Mouse (Mus musculus): ENCODE measurements at regions not wholly inside any gene's neighbourhood (a gene's known extent, or its start where the extent isn't known, plus 50 kb on each side); places are given as distances from the start of the nearest gene placed in this dataset.

DNA sequence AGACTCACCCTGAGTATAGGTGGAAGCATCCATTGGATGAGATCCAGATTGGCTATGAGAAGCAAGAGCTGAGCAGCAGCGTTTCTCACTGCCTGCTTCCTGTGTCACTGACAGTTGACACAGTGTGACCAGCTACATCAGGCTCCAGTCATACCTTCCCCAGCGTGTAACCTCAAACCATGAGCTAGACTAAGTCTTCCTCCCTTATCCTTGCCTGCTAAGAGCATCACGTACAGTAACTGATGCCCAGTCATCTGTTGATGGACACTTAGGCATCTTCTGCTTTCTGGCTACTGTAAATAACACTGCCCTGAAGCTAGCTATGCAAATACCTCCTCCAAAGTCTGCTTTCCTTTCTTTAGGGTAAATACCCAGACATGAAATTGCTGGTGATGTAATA lies 181.4 kb upstream of the Eci2 start:
- DNase-seq: no peak
- H3K4me3 ChIP-seq (replicated peaks; ENCODE audit: extremely low read depth, low read depth, low read length): no peak overlapping the region
- WGBS: 62% methylated on average over 3 of the region's 3 CpGs
- TF ChIP-seq CTCF (IDR thresholded peaks at IDR 0.05; ENCODE audit: insufficient read depth, low read length): no peak
- H3K4me1 ChIP-seq (ENCODE audit: control insufficient read depth, insufficient read depth, low read length): no peaks in the 10 kb centered on the region

GRCm38 (mm10) chr13:35209551-35209950 lies 182.7 kb upstream of the Eci2 start:
- 46% methylated on average over 4 of the region's 4 CpGs for WGBS
- no peak for DNase-seq
- TF ChIP-seq CTCF (IDR thresholded peaks at IDR 0.05; ENCODE audit: insufficient read depth, low read length): no peak
- no peak for TF ChIP-seq POLR2A (IDR thresholded peaks at IDR 0.05; ENCODE audit: borderline replicate concordance, extremely low read depth, low read depth, low read length)

GRCm38 (mm10) chr13:35211834-35212233 lies 184.9 kb upstream of the Eci2 start:
- TF ChIP-seq POLR2A (IDR thresholded peaks at IDR 0.05; ENCODE audit: borderline replicate concordance, extremely low read depth, low read depth, low read length) (no peak), CTCF (IDR thresholded peaks at IDR 0.05; ENCODE audit: insufficient read depth, low read length) (no peak)
- 91% methylated on average over 9 of the region's 9 CpGs for WGBS
- no peak for DNase-seq

More at GRCm38 (mm10) chr13:35209551-35209950, 182.7 kb upstream of the Eci2 start:
- H3K4me3 ChIP-seq (replicated peaks; ENCODE audit: extremely low read depth, low read depth, low read length): no peak overlapping the region
- no peaks in the 10 kb centered on the region for H3K4me1 ChIP-seq (ENCODE audit: control insufficient read depth, insufficient read depth, low read length)

DNA sequence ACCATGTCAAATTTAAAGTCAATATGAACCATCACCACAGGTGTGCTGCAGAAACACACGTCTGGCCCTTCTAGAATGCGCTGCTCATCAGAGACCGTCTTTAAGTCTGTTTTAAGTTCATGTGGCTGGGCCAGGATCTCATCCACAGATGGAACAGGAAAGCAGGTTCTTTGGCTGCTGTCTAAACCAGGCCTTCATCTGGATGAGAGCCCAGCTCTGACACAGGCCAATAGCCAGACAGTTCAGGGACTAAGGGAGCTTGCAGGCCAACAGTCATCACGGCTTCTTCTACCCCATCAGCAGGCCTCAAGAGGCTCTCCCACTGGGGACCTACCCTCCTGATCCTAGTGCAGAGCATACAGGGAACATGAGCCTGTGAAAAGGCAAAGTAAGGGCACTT lies 185.4 kb upstream of the Eci2 start:
- no peak for TF ChIP-seq POLR2A (IDR thresholded peaks at IDR 0.05; ENCODE audit: borderline replicate concordance, extremely low read depth, low read depth, low read length)
- TF ChIP-seq CTCF (IDR thresholded peaks at IDR 0.05; ENCODE audit: insufficient read depth, low read length): no peak
- DNase-seq: no peak
- Histone ChIP-seq H3K4me1 (ENCODE audit: control insufficient read depth, insufficient read depth, low read length) (no peaks in the 10 kb centered on the region), H3K4me3 (replicated peaks; ENCODE audit: extremely low read depth, low read depth, low read length) (no peak overlapping the region)
- WGBS: 81% methylated on average over 4 of the region's 4 CpGs

More at GRCm38 (mm10) chr13:35211834-35212233, 184.9 kb upstream of the Eci2 start:
- Histone ChIP-seq H3K4me1 (ENCODE audit: control insufficient read depth, insufficient read depth, low read length) (no peaks in the 10 kb centered on the region), H3K4me3 (replicated peaks; ENCODE audit: extremely low read depth, low read depth, low read length) (no peak overlapping the region)

GRCm38 (mm10) chr13:35214219-35214618 lies 187.3 kb upstream of the Eci2 start:
- 67% methylated on average over 4 of the region's 4 CpGs for WGBS

DNA sequence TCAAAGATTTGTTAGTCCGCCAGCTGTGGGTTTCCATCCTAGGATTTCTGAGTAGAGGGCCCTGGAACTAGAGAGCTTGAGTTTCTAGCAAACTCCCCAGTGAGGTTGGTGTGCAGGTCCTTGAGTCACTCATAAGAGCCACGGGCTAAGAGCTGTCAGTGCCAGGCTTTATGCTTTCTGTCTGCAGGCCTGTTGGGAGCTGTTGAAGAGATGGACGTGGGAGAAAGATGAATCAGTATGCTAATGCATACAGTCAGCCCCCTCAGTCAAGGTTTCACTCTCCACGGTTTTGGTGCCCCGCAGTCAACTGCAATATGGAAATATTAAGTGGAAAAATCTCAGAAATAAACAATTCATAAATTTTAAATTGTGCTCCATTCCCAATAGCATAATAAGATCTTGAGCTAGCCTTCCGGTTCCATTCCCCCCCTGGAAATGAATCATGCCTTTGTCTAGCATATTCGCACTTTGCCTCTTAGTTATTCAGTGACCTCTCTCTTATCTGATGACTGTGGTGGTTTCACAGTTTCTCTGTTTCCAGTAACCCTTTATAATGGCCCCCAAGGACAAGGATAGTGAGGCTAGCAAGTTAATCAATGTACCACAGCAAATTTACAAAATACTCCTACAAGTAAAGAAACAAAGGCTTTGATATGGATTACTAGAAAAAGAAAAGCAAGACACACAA lies 199.4 kb upstream of the Eci2 start:
- DNase-seq: no peak
- no peaks in the 10 kb centered on the region for H3K4me1 ChIP-seq (ENCODE audit: control insufficient read depth, insufficient read depth, low read length)
- 74% methylated on average over 7 of the region's 7 CpGs for WGBS
- TF ChIP-seq POLR2A (IDR thresholded peaks at IDR 0.05; ENCODE audit: borderline replicate concordance, extremely low read depth, low read depth, low read length) (no peak), CTCF (IDR thresholded peaks at IDR 0.05; ENCODE audit: insufficient read depth, low read length) (no peak)
- no peak overlapping the region for H3K4me3 ChIP-seq (replicated peaks; ENCODE audit: extremely low read depth, low read depth, low read length)

More at GRCm38 (mm10) chr13:35214219-35214618, 187.3 kb upstream of the Eci2 start:
- TF ChIP-seq CTCF (IDR thresholded peaks at IDR 0.05; ENCODE audit: insufficient read depth, low read length) (no peak), POLR2A (IDR thresholded peaks at IDR 0.05; ENCODE audit: borderline replicate concordance, extremely low read depth, low read depth, low read length) (no peak)
- no peak for DNase-seq
- Histone ChIP-seq H3K4me3 (replicated peaks; ENCODE audit: extremely low read depth, low read depth, low read length) (no peak overlapping the region), H3K4me1 (ENCODE audit: control insufficient read depth, insufficient read depth, low read length) (no peaks in the 10 kb centered on the region)

DNA sequence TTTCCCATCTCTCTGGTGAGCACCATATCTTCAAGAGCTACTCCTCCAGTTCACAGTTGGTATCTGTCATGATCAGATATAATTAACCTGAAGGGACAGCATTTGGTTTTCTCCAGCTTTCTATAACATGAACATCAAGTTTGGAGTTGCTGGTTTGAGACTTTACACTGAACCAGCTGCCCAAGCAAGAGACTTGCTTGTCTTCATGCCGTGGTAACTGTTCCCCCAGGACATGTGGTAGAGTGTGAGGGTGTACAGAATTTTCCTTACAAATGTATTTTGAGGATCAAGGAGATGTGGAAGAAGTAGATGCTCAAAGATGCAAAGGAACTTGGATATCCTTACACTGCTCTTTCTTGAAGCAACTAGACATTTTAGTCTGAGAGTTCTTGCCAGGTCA lies 200.0 kb upstream of the Eci2 start:
- 78% methylated on average over 1 of the region's 1 CpGs for WGBS
- no peak for DNase-seq
- Histone ChIP-seq H3K4me3 (replicated peaks; ENCODE audit: extremely low read depth, low read depth, low read length) (no peak overlapping the region), H3K4me1 (ENCODE audit: control insufficient read depth, insufficient read depth, low read length) (no peaks in the 10 kb centered on the region)
- TF ChIP-seq CTCF (IDR thresholded peaks at IDR 0.05; ENCODE audit: insufficient read depth, low read length): no peak
- no peak for TF ChIP-seq POLR2A (IDR thresholded peaks at IDR 0.05; ENCODE audit: borderline replicate concordance, extremely low read depth, low read depth, low read length)

- no peak overlapping the region for H3K4me3 ChIP-seq (replicated peaks; ENCODE audit: extremely low read depth, low read depth, low read length)
- WGBS: 55% methylated on average over 2 of the region's 2 CpGs
- DNase-seq: no peak
These were observed 202.7 kb upstream of the Eci2 start for GRCm38 (mm10) chr13:35229601-35230000.

GRCm38 (mm10) chr13:35233636-35234035 lies 206.7 kb upstream of the Eci2 start:
- DNase-seq: no peak
- Histone ChIP-seq H3K4me3 (replicated peaks; ENCODE audit: extremely low read depth, low read depth, low read length) (no peak overlapping the region), H3K4me1 (ENCODE audit: control insufficient read depth, insufficient read depth, low read length) (no peaks in the 10 kb centered on the region)
- TF ChIP-seq POLR2A (IDR thresholded peaks at IDR 0.05; ENCODE audit: borderline replicate concordance, extremely low read depth, low read depth, low read length): no peak
- no peak for TF ChIP-seq CTCF (IDR thresholded peaks at IDR 0.05; ENCODE audit: insufficient read depth, low read length)
- 85% methylated on average over 1 of the region's 1 CpGs for WGBS

More at GRCm38 (mm10) chr13:35229601-35230000, 202.7 kb upstream of the Eci2 start:
- TF ChIP-seq POLR2A (IDR thresholded peaks at IDR 0.05; ENCODE audit: borderline replicate concordance, extremely low read depth, low read depth, low read length) (no peak), CTCF (IDR thresholded peaks at IDR 0.05; ENCODE audit: insufficient read depth, low read length) (no peak)
- H3K4me1 ChIP-seq (ENCODE audit: control insufficient read depth, insufficient read depth, low read length): no peaks in the 10 kb centered on the region

- TF ChIP-seq POLR2A (IDR thresholded peaks at IDR 0.05; ENCODE audit: borderline replicate concordance, extremely low read depth, low read depth, low read length) (no peak), CTCF (IDR thresholded peaks at IDR 0.05; ENCODE audit: insufficient read depth, low read length) (no peak)
- WGBS: 63% methylated on average over 2 of the region's 2 CpGs
These were observed 214.5 kb upstream of the Eci2 start for GRCm38 (mm10) chr13:35241443-35241842.

More at GRCm38 (mm10) chr13:35241443-35241842, 214.5 kb upstream of the Eci2 start:
- Histone ChIP-seq H3K4me3 (replicated peaks; ENCODE audit: extremely low read depth, low read depth, low read length) (no peak overlapping the region), H3K4me1 (ENCODE audit: control insufficient read depth, insufficient read depth, low read length) (no peaks in the 10 kb centered on the region)
- DNase-seq: no peak

All from lung, adult 2 months (tissue).